Comparison of ENCODE assay signal across 8 mouse cellular contexts in genomic region chr2:152962091-152962793, GRCm38 (mm10). TPM values are rescaled to one million over a fixed set of nuclear protein-coding genes. Genes with fewer than 3 reads are reported as not detected.
DNase-seq lines count a peak whose midpoint lies in the region; ATAC-seq and TF ChIP-seq lines count a peak whose summit lies in the region.

TSS of gene Ttll9 (plus strand) at chr2:152962485.

- peak within 1 kb of the TSS; percentile 48; the same call in 1 of the 2 replicates for H3K9ac ChIP-seq in hindbrain, embryonic 11.5 days (ENCODE audit: low read depth, low read length)
- H3K9ac ChIP-seq in lung, embryonic 14.5 days = peak within 1 kb of the TSS; percentile 46; the same call in 1 of the 2 replicates
- H3K9ac ChIP-seq in neural tube, embryonic 15.5 days (replicated peaks) = peak within 1 kb of the TSS; percentile 34

- ATAC-seq in hindbrain, embryonic 11.5 days (ENCODE audit: low FRiP score) = peak; percentile 95
- ATAC-seq in lung, embryonic 14.5 days (ENCODE audit: insufficient read depth) = peak; percentile 96
- ATAC-seq in neural tube, embryonic 15.5 days (ENCODE audit: low FRiP score) = peak; percentile 93

- no peaks in the 10 kb centered on the region for H3K4me1 ChIP-seq in hindbrain, embryonic 11.5 days (replicated peaks; ENCODE audit: control insufficient read depth, insufficient read depth, low read length)
- H3K4me1 ChIP-seq in lung, embryonic 14.5 days (ENCODE audit: insufficient read depth) = no peaks in the 10 kb centered on the region
- H3K4me1 ChIP-seq in neural tube, embryonic 15.5 days = 0 out of 2 replicates have a peak, but pooled peaks cover 3% of the 10 kb centered on the region

- WGBS in hindbrain, embryonic 11.5 days = 2% methylated on average over 34 of the region's 34 CpGs
- 2% methylated on average over 34 of the region's 34 CpGs for WGBS in lung, embryonic 14.5 days
- 2% methylated on average over 34 of the region's 34 CpGs for WGBS in neural tube, embryonic 15.5 days

- peak; percentile 69 for DNase-seq in NIH3T3 (ENCODE audit: low read depth)
- peak; percentile 86 for DNase-seq in cerebellum, adult 9-10 months
- peak; percentile 68 to 80 for DNase-seq in frontal cortex, postnatal 10 days (ENCODE audit: low spot score in 2 of 2)
- DNase-seq in hindbrain, embryonic 11.5 days (ENCODE audit: low spot score) = peak; percentile 88
- peak; percentile 74 for DNase-seq in layer of hippocampus, adult 9-10 months (ENCODE audit: low spot score)
- peak; percentile 90 for DNase-seq in lung, embryonic 14.5 days
- DNase-seq in thymus, postnatal 4 days = peak; percentile 51

- H3K27me3 ChIP-seq in hindbrain, embryonic 11.5 days (ENCODE audit: control insufficient read depth, insufficient read depth, low read length) = no peaks in the 10 kb centered on the region
- H3K27me3 ChIP-seq in lung, embryonic 14.5 days (ENCODE audit: insufficient read depth, low read length) = no peaks in the 10 kb centered on the region
- peaks cover 3% of the 10 kb centered on the region; the same call in 1 of the 2 replicates for H3K27me3 ChIP-seq in neural tube, embryonic 15.5 days (replicated peaks)

- H3K27ac ChIP-seq in hindbrain, embryonic 11.5 days (ENCODE audit: low read depth, low read length) = no peak within 1 kb of the TSS
- no peak within 1 kb of the TSS for H3K27ac ChIP-seq in lung, embryonic 14.5 days (ENCODE audit: low read depth)
- no peak within 1 kb of the TSS; the same call in 1 of the 2 replicates for H3K27ac ChIP-seq in neural tube, embryonic 15.5 days (replicated peaks)

- H3K4me2 ChIP-seq in hindbrain, embryonic 11.5 days (replicated peaks; ENCODE audit: low read depth, low read length) = peak within 1 kb of the TSS; percentile 62
- H3K4me2 ChIP-seq in lung, embryonic 14.5 days = peak within 1 kb of the TSS; percentile 76
- peak within 1 kb of the TSS; percentile 80 for H3K4me2 ChIP-seq in neural tube, embryonic 15.5 days

- H3K9me3 ChIP-seq in hindbrain, embryonic 11.5 days (ENCODE audit: control insufficient read depth, low read length) = no peaks in the 10 kb centered on the region
- H3K9me3 ChIP-seq in lung, embryonic 14.5 days (ENCODE audit: low read depth, low read length) = no peaks in the 10 kb centered on the region
- H3K9me3 ChIP-seq in neural tube, embryonic 15.5 days (replicated peaks) = no peaks in the 10 kb centered on the region

- peak within 1 kb of the TSS; percentile 41 for H3K4me3 ChIP-seq in hindbrain, embryonic 11.5 days (ENCODE audit: low read depth, low read length)
- H3K4me3 ChIP-seq in lung, embryonic 14.5 days (ENCODE audit: low read depth, low read length) = peak within 1 kb of the TSS; percentile 44
- peak within 1 kb of the TSS; percentile 52 for H3K4me3 ChIP-seq in neural tube, embryonic 15.5 days (replicated peaks)

- H3K36me3 ChIP-seq in hindbrain, embryonic 11.5 days (ENCODE audit: control insufficient read depth, insufficient read depth, low read length) = no peaks in the 10 kb centered on the region
- H3K36me3 ChIP-seq in lung, embryonic 14.5 days (ENCODE audit: insufficient read depth) = no peaks in the 10 kb centered on the region
- no peaks in the 10 kb centered on the region for H3K36me3 ChIP-seq in neural tube, embryonic 15.5 days

- no peak for TF ChIP-seq CTCF in lung, embryonic 14.5 days (IDR thresholded peaks at IDR 0.05; ENCODE audit: low read depth)

RNA-seq across cellular contexts. Expression of gene Ttll9, which starts in this region (rescaled TPM):
- polyA plus RNA-seq in hindbrain, embryonic 11.5 days (2014; fragmentation: Nextera tagmentation; extraction: Ambion mirVana) = 1.4 and 1.7 TPM in 2 replicates
- polyA plus RNA-seq in lung, embryonic 14.5 days (2014; fragmentation: Nextera tagmentation; extraction: Ambion mirVana) = 0.20 and 0.59 TPM in 2 replicates
- polyA plus RNA-seq in neural tube, embryonic 15.5 days (2015; fragmentation: Nextera tagmentation; extraction: Ambion mirVana) = 8.1 and 8.7 TPM in 2 replicates

Comparison
In these comparisons a context has a peak if more than half of its experiments do, and no peak if none do; other contexts are left out.
1. Peak in DNase-seq, ATAC-seq, H3K4me3 ChIP-seq, H3K9ac ChIP-seq and H3K4me2 ChIP-seq in lung, embryonic 14.5 days; RNA of the gene not detected or under 1 TPM.